Mouse (Mus musculus): ENCODE data around the gene Ush1g. TPM values are rescaled to one million over a fixed set of nuclear protein-coding genes. Genes with fewer than 3 reads are reported as not detected.

Ush1g gene
- total and polyA plus RNA-seq, 3 experiments = 0.05 TPM; not detected in 2

DNA sequence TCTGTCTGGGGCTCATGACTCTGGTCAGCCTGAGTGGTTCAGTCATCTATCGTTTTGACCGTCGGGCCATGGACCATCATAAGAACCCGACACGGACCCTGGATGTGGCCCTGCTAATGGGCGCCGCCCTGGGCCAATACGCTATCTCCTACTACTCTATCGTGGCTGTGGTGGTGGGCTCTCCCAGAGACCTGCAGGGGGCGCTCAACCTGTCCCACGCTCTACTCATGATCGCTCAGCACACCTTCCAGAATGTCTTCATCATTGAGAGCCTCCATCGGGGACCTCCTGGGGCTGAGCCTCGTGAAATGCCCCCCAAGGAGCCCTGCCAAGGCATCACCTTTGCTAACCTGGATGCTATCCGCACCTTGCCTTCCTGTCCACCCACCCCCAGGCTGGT is 7.5 kb upstream of the Ush1g start:
- H3K4me1 ChIP-seq (ENCODE audit: insufficient read depth, low read depth, low read length) = no peaks in the 10 kb centered on the region
- no peak for TF ChIP-seq POLR2AphosphoS5 (IDR thresholded peaks at IDR 0.05; ENCODE audit: insufficient replicate concordance, low read depth, low read length)
- no peak for TF ChIP-seq TAL1 (conservative IDR thresholded peaks at IDR 0.05; ENCODE audit: low read depth, low read length)
- TF ChIP-seq GATA2 (IDR thresholded peaks at IDR 0.05; ENCODE audit: borderline replicate concordance, low read depth, low read length) = no peak
- no peak for TF ChIP-seq GATA1 (IDR thresholded peaks at IDR 0.05; ENCODE audit: borderline replicate concordance, low read length)
- no peak for TF ChIP-seq CTCF (IDR thresholded peaks at IDR 0.05; ENCODE audit: low read depth, low read length)
- ATAC-seq (ENCODE audit: extremely low read depth, insufficient number of reproducible peaks, low FRiP score, poor library complexity, severe bottlenecking) (no peak), DNase-seq (ENCODE audit: low spot score) (no peak)
- H3K4me3 ChIP-seq (ENCODE audit: low read depth, low read length) = no peak overlapping the region
- peaks cover 3% of the 10 kb centered on the region for H3K27me3 ChIP-seq (ENCODE audit: insufficient read depth, low read length)
- H3K9me3 ChIP-seq (replicated peaks) = no peaks in the 10 kb centered on the region
- H3K36me3 ChIP-seq (replicated peaks) = no peaks in the 10 kb centered on the region

DNA sequence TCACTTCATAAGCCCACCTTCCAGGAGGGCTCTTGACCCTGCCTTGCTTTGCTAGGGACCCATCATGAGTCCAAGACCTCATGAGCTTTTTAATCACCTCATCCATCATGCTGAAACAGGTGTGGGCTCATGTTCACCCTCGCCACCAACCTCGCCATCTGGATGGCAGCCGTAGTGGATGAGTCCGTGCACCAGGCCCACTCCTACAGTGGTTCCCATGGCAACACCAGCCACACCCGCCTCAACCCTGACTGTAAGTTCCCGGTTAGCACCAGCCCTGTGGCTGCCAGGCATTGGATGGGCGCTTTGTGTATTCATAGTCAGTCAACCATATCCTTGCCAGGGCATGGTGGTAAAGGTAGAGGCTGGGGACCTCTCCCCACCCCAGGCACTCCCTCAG is 4.9 kb upstream of the Ush1g start:
- no peak for TF ChIP-seq CTCF (IDR thresholded peaks at IDR 0.05; ENCODE audit: low read depth, low read length)
- no peak for TF ChIP-seq GATA2 (IDR thresholded peaks at IDR 0.05; ENCODE audit: borderline replicate concordance, low read depth, low read length)
- no peak for TF ChIP-seq GATA1 (IDR thresholded peaks at IDR 0.05; ENCODE audit: borderline replicate concordance, low read length)
- TF ChIP-seq POLR2AphosphoS5 (IDR thresholded peaks at IDR 0.05; ENCODE audit: insufficient replicate concordance, low read depth, low read length) = no peak
- no peak for TF ChIP-seq TAL1 (conservative IDR thresholded peaks at IDR 0.05; ENCODE audit: low read depth, low read length)
- Histone ChIP-seq H3K27me3 (ENCODE audit: insufficient read depth, low read length) (peaks cover 9% of the 10 kb centered on the region; the same call in 1 of the 2 replicates), H3K4me3 (ENCODE audit: low read depth, low read length) (no peak overlapping the region), H3K4me1 (ENCODE audit: insufficient read depth, low read depth, low read length) (no peaks in the 10 kb centered on the region; the same call in 1 of the 2 replicates), H3K36me3 (replicated peaks) (no peaks in the 10 kb centered on the region), H3K9me3 (replicated peaks) (no peaks in the 10 kb centered on the region)
- DNase-seq (ENCODE audit: low spot score) (no peak), ATAC-seq (ENCODE audit: extremely low read depth, insufficient number of reproducible peaks, low FRiP score, poor library complexity, severe bottlenecking) (no peak)

DNA sequence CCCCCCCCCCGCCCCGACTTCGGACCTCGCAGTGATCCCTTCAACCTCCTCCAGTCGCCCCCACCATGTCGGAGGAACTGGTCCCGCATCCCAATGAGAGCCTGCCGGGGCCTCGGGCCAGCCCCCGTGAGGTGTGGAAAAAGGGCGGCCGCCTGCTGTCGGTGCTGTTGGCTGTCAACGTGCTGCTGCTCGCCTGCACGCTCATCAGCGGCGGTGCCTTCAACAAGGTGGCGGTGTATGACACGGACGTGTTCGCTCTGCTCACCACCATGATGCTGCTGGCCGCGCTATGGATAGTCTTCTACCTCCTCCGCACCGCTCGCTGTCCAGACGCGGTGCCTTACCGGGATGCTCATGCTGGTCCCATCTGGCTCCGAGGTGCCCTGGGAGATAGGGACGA is 1.5 kb upstream of the Ush1g start:
- Histone ChIP-seq H3K4me1 (ENCODE audit: insufficient read depth, low read depth, low read length) (peaks cover 4% of the 10 kb centered on the region; the same call in 1 of the 2 replicates), H3K27me3 (ENCODE audit: insufficient read depth, low read length) (peaks cover 25% of the 10 kb centered on the region; the same call in 1 of the 2 replicates), H3K36me3 (replicated peaks) (no peaks in the 10 kb centered on the region), H3K9me3 (replicated peaks) (no peaks in the 10 kb centered on the region), H3K4me3 (ENCODE audit: low read depth, low read length) (0 out of 2 replicates have a peak overlapping the region, but pooled peaks have one; percentile 33)
- DNase-seq (ENCODE audit: low spot score) (no peak), ATAC-seq (ENCODE audit: extremely low read depth, insufficient number of reproducible peaks, low FRiP score, poor library complexity, severe bottlenecking) (no peak)
- TF ChIP-seq CTCF (IDR thresholded peaks at IDR 0.05; ENCODE audit: low read depth, low read length) (no peak), GATA2 (IDR thresholded peaks at IDR 0.05; ENCODE audit: borderline replicate concordance, low read depth, low read length) (no peak), TAL1 (conservative IDR thresholded peaks at IDR 0.05; ENCODE audit: low read depth, low read length) (no peak), POLR2AphosphoS5 (IDR thresholded peaks at IDR 0.05; ENCODE audit: insufficient replicate concordance, low read depth, low read length) (no peak), GATA1 (IDR thresholded peaks at IDR 0.05; ENCODE audit: borderline replicate concordance, low read length) (no peak)

DNA sequence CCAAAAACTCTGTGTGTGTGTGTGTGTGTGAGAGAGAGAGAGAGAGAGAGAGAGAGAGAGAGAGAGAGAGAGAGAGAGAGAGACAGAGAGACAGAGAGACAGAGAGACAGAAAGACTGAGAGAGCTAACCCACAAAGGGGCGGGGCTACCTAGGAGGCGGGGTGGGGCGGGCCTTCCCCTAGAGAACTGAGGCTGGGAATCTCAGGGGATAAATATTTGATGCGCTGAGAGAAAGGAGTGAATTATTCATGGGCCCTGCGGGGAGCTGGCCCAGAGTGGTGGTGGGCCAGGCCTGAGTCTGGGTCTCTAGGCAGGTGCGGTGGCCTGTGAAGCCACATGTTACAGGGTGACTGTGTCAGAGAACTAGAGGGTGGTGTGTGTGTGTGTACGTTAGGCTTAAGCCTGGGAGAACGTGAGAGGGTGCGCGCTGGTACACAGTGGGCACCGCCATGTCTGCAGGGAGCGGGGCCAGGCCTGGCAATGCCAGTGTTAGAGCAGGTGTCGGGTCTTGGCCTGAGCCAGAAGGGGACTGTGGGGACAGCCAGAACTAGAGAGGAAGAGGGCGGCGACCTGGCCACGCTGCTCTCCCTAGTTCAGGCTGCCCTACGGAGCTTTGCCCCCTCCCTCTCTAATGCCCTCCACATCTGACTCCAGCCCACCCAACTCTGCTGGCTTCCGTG is 2.0 kb downstream of the Ush1g start:
- Histone ChIP-seq H3K9me3 (replicated peaks) (no peaks in the 10 kb centered on the region), H3K4me1 (ENCODE audit: insufficient read depth, low read depth, low read length) (peaks cover 4% of the 10 kb centered on the region; the same call in 1 of the 2 replicates), H3K36me3 (replicated peaks) (no peaks in the 10 kb centered on the region), H3K4me3 (ENCODE audit: low read depth, low read length) (no peak overlapping the region), H3K27me3 (ENCODE audit: insufficient read depth, low read length) (peaks cover 50% of the 10 kb centered on the region)
- DNase-seq (ENCODE audit: low spot score) (no peak), ATAC-seq (ENCODE audit: extremely low read depth, insufficient number of reproducible peaks, low FRiP score, poor library complexity, severe bottlenecking) (no peak)
- TF ChIP-seq TAL1 (conservative IDR thresholded peaks at IDR 0.05; ENCODE audit: low read depth, low read length) = no peak
- TF ChIP-seq CTCF (IDR thresholded peaks at IDR 0.05; ENCODE audit: low read depth, low read length) = no peak
- no peak for TF ChIP-seq GATA2 (IDR thresholded peaks at IDR 0.05; ENCODE audit: borderline replicate concordance, low read depth, low read length)
- no peak for TF ChIP-seq GATA1 (IDR thresholded peaks at IDR 0.05; ENCODE audit: borderline replicate concordance, low read length)
- no peak for TF ChIP-seq POLR2AphosphoS5 (IDR thresholded peaks at IDR 0.05; ENCODE audit: insufficient replicate concordance, low read depth, low read length)

DNA sequence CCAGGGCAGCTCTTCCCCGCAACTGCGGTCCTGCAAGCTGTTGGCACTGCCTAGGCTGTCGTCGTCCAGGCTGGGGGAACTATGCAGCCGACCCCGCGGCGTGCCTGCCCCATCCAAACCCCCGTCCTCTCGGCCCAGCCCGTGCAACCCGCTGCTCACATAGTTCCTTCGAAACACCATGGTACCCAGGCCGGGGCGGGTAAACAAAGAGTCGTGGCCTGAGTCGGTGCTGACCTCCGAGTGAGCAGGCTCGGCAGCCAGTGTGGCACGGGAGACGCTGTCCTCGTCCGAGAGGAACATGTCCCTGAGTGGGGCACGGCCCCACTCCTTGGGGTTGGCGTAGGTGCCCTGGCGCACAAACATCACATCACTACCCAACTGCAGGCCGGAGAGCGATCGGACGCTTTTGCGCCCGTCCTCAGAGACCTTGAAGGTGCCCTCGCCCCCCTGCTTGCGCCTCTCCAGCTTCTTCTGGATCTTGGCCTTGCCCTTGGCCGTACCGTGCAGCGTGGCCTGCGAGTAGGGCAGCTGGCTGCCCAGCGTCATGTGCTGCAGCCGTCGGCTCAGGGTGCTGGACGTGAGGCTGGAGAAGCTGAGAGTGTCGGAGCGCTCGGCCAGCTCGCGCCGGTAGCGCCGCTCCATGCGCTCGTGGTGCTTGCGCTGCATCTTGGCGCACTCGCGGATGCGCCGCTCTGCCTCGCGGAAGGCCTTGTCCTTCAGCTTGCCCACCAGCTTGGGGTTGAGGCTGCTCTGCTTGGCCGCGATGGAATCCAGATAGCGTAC is 3.4 kb downstream of the Ush1g start:
- Histone ChIP-seq H3K27me3 (ENCODE audit: insufficient read depth, low read length) (peaks cover 49% of the 10 kb centered on the region), H3K9me3 (replicated peaks) (no peaks in the 10 kb centered on the region), H3K4me1 (ENCODE audit: insufficient read depth, low read depth, low read length) (peaks cover 4% of the 10 kb centered on the region; the same call in 1 of the 2 replicates), H3K4me3 (ENCODE audit: low read depth, low read length) (0 out of 2 replicates have a peak overlapping the region, but pooled peaks have one; percentile 8), H3K36me3 (replicated peaks) (no peaks in the 10 kb centered on the region)
- ATAC-seq (ENCODE audit: extremely low read depth, insufficient number of reproducible peaks, low FRiP score, poor library complexity, severe bottlenecking) (no peak), DNase-seq (ENCODE audit: low spot score) (no peak)
- no peak for TF ChIP-seq GATA2 (IDR thresholded peaks at IDR 0.05; ENCODE audit: borderline replicate concordance, low read depth, low read length)
- no peak for TF ChIP-seq POLR2AphosphoS5 (IDR thresholded peaks at IDR 0.05; ENCODE audit: insufficient replicate concordance, low read depth, low read length)
- no peak for TF ChIP-seq CTCF (IDR thresholded peaks at IDR 0.05; ENCODE audit: low read depth, low read length)
- TF ChIP-seq TAL1 (conservative IDR thresholded peaks at IDR 0.05; ENCODE audit: low read depth, low read length) = no peak
- no peak for TF ChIP-seq GATA1 (IDR thresholded peaks at IDR 0.05; ENCODE audit: borderline replicate concordance, low read length)

DNA sequence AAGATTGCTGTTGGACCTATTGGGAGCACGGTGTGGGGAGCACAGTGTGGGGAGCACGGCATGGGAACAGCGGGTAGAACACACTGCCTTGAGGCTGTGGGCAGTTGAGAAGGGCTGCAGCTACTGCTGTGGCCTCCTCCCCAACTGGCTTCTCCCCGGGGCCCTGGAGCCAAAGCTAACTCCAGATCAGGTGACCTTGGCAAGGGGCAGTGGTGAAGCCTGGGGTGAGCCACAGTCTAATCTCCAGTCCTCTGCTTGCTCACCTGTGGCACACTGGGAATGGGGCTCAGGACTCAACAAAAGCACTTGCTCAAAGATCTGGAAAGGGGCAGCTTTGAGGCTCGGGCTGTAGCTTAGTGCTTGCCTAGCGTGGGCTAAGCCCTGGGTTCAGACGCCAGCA is 4.6 kb downstream of the Ush1g start:
- peaks cover 47% of the 10 kb centered on the region for H3K27me3 ChIP-seq (ENCODE audit: insufficient read depth, low read length)
- H3K36me3 ChIP-seq (replicated peaks) = no peaks in the 10 kb centered on the region
- TF ChIP-seq POLR2AphosphoS5 (IDR thresholded peaks at IDR 0.05; ENCODE audit: insufficient replicate concordance, low read depth, low read length) (no peak), GATA1 (IDR thresholded peaks at IDR 0.05; ENCODE audit: borderline replicate concordance, low read length) (no peak)
- 0 out of 2 replicates have a peak, but pooled peaks cover 4% of the 10 kb centered on the region for H3K4me1 ChIP-seq (ENCODE audit: insufficient read depth, low read depth, low read length)
- no peak overlapping the region for H3K4me3 ChIP-seq (ENCODE audit: low read depth, low read length)
- no peak for DNase-seq (ENCODE audit: low spot score)
- no peaks in the 10 kb centered on the region for H3K9me3 ChIP-seq (replicated peaks)
- no peak for ATAC-seq (ENCODE audit: extremely low read depth, insufficient number of reproducible peaks, low FRiP score, poor library complexity, severe bottlenecking)
